Mouse (Mus musculus) bone marrow macrophage, adult 2 months (primary cell): ENCODE data around the gene Ddr1. TPM values are rescaled to one million over a fixed set of nuclear protein-coding genes. Genes with fewer than 3 reads are reported as not detected.
A peak's percentile ranks its signal among the peaks of the same experiment; 100 is the strongest.

ENCODE experiments used
- H3K27ac ChIP-seq: 2 replicates; pipeline ENCODE4 v1.5.1; 2012; ENCODE audit warnings: low read depth, low read length; ENCODE audit not compliant: insufficient read depth
- H3K4me1 ChIP-seq: 2 replicates; pipeline ENCODE4 v1.6.1; 2012; ENCODE audit warnings: low read length; ENCODE audit not compliant: control insufficient read depth, insufficient read depth
- H3K4me3 ChIP-seq: 2 replicates; pipeline ENCODE4 v1.5.1; 2012; ENCODE audit warnings: mild to moderate bottlenecking, low read length, moderate library complexity; ENCODE audit not compliant: insufficient read depth
- CTCF ChIP-seq: IDR thresholded peaks from 2 replicates; pipeline ENCODE4 v1.5.1; 2012; ENCODE audit warnings: low read depth, mild to moderate bottlenecking, low read length, moderate library complexity
- POLR2A ChIP-seq: IDR thresholded peaks from 2 replicates; pipeline ENCODE4 v1.6.1; 2012; ENCODE audit warnings: mild to moderate bottlenecking, low read depth, low read length, borderline replicate concordance
- polyA plus RNA-seq: library from polyadenylated mRNA; stranded (reverse); fragments of >200 nt; gene quantifications from 2 replicates; pipeline ENCODE4 v1.2.4, GENCODE M21; 2012; ENCODE audit not compliant: missing spikeins, insufficient read depth, insufficient read length

Ddr1 gene
- polyA plus RNA-seq, 1 experiment, result 0.60 TPM

- TF ChIP-seq POLR2A (no peak), CTCF (no peak)
- Histone ChIP-seq H3K27ac (no peak within 1 kb of the TSS), H3K4me1 (peaks cover 4% of the 10 kb centered on the region; the same call in 1 of the 2 replicates), H3K4me3 (peak within 1 kb of the TSS; percentile 87)
Measured at GRCm38 (mm10) chr17:35673416-35674035, 30.9 kb downstream of the Ddr1 start, which contains the start of gene Gtf2h4. Gene Gtf2h4 (minus strand): TSS chr17:35673739.

DNA sequence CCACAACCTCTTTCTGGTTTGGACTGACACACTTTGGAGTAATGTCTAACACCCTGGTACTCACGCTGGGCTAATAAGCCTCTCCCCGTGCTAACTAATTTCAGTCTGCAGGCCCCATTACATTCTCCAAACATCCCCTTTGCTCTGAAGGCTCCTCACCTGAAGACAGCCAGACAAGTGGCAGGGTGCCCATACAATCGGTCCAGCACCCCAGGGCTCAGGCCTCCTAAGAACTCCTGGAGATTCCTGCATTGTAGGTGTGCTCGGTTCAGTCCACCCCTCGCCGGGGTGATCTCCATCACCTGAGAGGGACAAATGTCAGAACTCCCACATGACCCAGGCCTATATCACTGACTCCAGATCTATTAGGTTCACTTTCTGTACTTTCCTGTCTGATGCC, 31.9 kb downstream of the Ddr1 start:
- TF ChIP-seq CTCF, result no peak
- no peak for TF ChIP-seq POLR2A
- peaks cover 7% of the 10 kb centered on the region; the same call in 1 of the 2 replicates for H3K4me1 ChIP-seq
- peak overlapping the region; percentile 87 for H3K4me3 ChIP-seq
- H3K27ac ChIP-seq, result no peak overlapping the region

- no peak overlapping the region for H3K4me3 ChIP-seq
- TF ChIP-seq CTCF (no peak), POLR2A (no peak)
- H3K4me1 ChIP-seq, result peaks cover 7% of the 10 kb centered on the region; the same call in 1 of the 2 replicates
- H3K27ac ChIP-seq, result no peak overlapping the region
Measured at GRCm38 (mm10) chr17:35671846-35672245, 32.6 kb downstream of the Ddr1 start.

- no peak overlapping the region for H3K27ac ChIP-seq
- H3K4me3 ChIP-seq, result no peak overlapping the region
- H3K4me1 ChIP-seq, result peaks cover 7% of the 10 kb centered on the region; the same call in 1 of the 2 replicates
- TF ChIP-seq CTCF, result no peak
- no peak for TF ChIP-seq POLR2A
Measured at GRCm38 (mm10) chr17:35669731-35670130, 34.7 kb downstream of the Ddr1 start.

DNA sequence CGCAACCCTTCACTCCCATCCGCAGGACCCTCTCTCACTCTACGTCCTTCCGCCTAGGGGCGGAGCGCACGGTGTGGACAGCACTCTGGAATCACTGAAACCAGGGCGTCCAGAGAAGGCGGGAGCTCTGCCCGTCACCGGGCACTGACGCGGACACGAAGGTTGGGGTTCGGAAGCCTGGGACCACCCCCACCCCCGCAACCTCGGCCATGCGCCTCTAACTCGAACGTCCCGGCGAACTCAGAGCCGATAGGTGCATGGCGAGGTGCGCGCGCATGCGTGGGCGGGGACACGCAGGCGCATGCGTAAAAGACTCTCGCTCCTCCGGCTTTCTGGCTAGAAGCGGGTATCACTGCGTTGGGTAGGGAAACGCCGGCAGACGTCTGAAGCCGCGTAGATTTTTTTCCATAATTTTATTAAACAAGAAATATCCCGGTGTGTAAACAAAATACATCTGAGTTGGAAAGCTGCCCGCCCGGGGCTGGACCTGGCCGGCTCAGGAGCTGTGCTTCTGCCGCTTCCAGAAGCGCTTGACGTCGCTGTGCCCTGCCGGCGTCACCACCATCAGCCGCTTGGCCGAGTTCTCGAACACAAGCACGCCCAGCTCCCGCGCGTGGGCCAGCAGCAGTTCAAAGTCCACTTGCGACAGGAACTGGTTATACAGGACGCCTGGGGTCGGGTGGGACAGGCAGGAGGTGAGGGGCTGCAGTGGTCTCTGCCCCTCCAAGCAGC, 36.9 kb downstream of the Ddr1 start, which contains the start of gene Vars2:
Gene Vars2, minus strand, starts transcription at position 259 of the 732 bp plus-strand sequence.
- TF ChIP-seq POLR2A, result no peak
- no peak for TF ChIP-seq CTCF
- Histone ChIP-seq H3K4me1 (peaks cover 3% of the 10 kb centered on the region; the same call in 1 of the 2 replicates), H3K27ac (peak within 1 kb of the TSS; percentile 54), H3K4me3 (peak within 1 kb of the TSS; percentile 96)

DNA sequence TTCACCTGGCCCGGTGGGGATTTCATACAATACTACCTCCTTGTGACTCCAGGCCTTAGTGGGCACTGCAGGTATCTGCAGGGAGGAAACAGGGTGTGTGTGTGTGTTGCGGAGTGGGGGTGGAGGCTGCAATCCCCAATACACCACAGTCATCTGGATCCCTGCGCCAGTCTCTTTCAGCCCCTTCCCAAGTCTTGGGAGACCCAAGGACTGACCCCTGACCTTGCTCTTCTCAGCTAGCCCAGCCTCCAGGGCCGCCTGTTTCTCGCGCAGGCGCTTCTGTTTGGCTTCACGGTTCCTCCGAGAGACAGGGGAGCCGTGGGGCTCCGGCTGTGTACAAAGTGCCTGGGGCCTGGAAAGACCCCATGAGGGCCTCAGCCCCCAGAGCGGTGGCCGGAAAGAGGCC, 37.6 kb downstream of the Ddr1 start:
- H3K4me1 ChIP-seq, result peaks cover 3% of the 10 kb centered on the region; the same call in 1 of the 2 replicates

DNA sequence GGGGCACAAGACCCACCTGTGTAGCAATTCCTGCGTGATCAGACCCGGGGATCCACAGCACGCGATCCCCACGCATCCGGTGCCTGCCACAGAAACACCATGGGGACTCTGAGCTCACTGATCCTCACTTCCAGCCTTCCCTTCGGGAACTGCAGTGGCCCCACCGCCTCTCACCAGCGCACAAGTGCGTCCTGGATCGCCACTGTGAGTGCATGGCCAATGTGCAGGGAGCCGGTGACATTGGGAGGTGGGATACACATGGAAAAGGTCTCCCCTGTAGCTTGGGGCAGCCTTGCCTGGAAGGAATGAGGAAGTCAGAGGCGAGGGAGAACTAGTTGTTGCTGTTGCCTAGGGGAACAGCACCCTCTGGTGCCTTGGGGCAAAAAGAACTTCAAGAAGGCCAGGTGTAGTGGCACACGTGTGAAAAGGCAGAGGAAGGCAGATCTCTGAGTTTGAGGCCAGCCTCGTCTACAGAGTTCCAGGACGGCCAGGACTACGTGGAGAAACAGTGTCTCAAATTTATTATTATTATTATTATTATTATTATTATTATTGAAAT, 38.4 kb downstream of the Ddr1 start:
- Histone ChIP-seq H3K4me1 (peaks cover 3% of the 10 kb centered on the region; the same call in 1 of the 2 replicates), H3K4me3 (no peak overlapping the region), H3K27ac (no peak overlapping the region)
- TF ChIP-seq CTCF, result peak; percentile 51
- no peak for TF ChIP-seq POLR2A

More for the DNA sequence above, 37.6 kb downstream of the Ddr1 start:
- Histone ChIP-seq H3K27ac (peak overlapping the region; percentile 54), H3K4me3 (peak overlapping the region; percentile 96)
- TF ChIP-seq POLR2A (no peak), CTCF (no peak)

GRCm38 (mm10) chr17:35653086-35653485, 51.3 kb downstream of the Ddr1 start:
- Histone ChIP-seq H3K27ac (no peak overlapping the region), H3K4me1 (no peaks in the 10 kb centered on the region), H3K4me3 (no peak overlapping the region)
- TF ChIP-seq CTCF, result no peak
- TF ChIP-seq POLR2A, result no peak

GRCm38 (mm10) chr17:35649429-35649828, 55.0 kb downstream of the Ddr1 start:
- Histone ChIP-seq H3K4me3 (no peak overlapping the region), H3K27ac (no peak overlapping the region), H3K4me1 (no peaks in the 10 kb centered on the region)
- no peak for TF ChIP-seq POLR2A
- TF ChIP-seq CTCF, result no peak
